Mouse (Mus musculus) natural killer cell, adult 2 months (primary cell): Measurements from ENCODE around the gene Cntf.

ENCODE experiments used
- DNase-seq, 2 experiments: peaks; one replicate each; pipeline ENCODE4 v3.0.0; 2022; ENCODE audit warnings: low spot score in 2 of 2

The Cntf gene

GRCm38 (mm10) chr19:12765308-12765707, at the start of gene Cntf:
Gene Cntf (minus strand): TSS chr19:12765632.
- no peak for DNase-seq

- DNase-seq: no peak
Observed at GRCm38 (mm10) chr19:12813883-12814282, 48.5 kb upstream of the Cntf start.

- DNase-seq: no peak
Observed at GRCm38 (mm10) chr19:12812644-12813364, 47.4 kb upstream of the Cntf start.

GRCm38 (mm10) chr19:12806214-12806613, 40.8 kb upstream of the Cntf start:
- peak; percentile 17 to 37 for DNase-seq

GRCm38 (mm10) chr19:12805730-12806129, 40.3 kb upstream of the Cntf start:
- DNase-seq: peak; percentile 49 to 70

GRCm38 (mm10) chr19:12804237-12804636, 38.8 kb upstream of the Cntf start:
- DNase-seq: no peak

- no peak for DNase-seq
Observed at GRCm38 (mm10) chr19:12802830-12803229, 37.4 kb upstream of the Cntf start.

- DNase-seq: peak in 1 of 2 experiments; percentile 44
Observed at GRCm38 (mm10) chr19:12801046-12801445, 35.6 kb upstream of the Cntf start.

- DNase-seq: peak in 1 of 2 experiments; percentile 4
Observed at GRCm38 (mm10) chr19:12800621-12801020, 35.2 kb upstream of the Cntf start.

GRCm38 (mm10) chr19:12799081-12799480, 33.6 kb upstream of the Cntf start:
- DNase-seq: no peak

GRCm38 (mm10) chr19:12798404-12798803, 33.0 kb upstream of the Cntf start:
- DNase-seq: peak; percentile 76 to 79

- DNase-seq: peak in 1 of 2 experiments; percentile 26
Observed at GRCm38 (mm10) chr19:12797071-12797470, 31.6 kb upstream of the Cntf start.

- peak; percentile 91 for DNase-seq
Observed at GRCm38 (mm10) chr19:12796328-12796931, 31.0 kb upstream of the Cntf start.

- peak; percentile 94 to 95 for DNase-seq
Observed at GRCm38 (mm10) chr19:12795511-12796327, 30.3 kb upstream of the Cntf start, which contains the start of the genes Zfp91 and Lpxn. Gene Zfp91 (minus strand): TSS chr19:12796126. Gene Lpxn (plus strand): TSS chr19:12796193.

GRCm38 (mm10) chr19:12795110-12795509, 29.7 kb upstream of the Cntf start:
- DNase-seq: no peak

- DNase-seq: peak; percentile 93 to 95
Observed at GRCm38 (mm10) chr19:12794056-12795044, 28.9 kb upstream of the Cntf start.

GRCm38 (mm10) chr19:12792374-12792773, 26.9 kb upstream of the Cntf start:
- DNase-seq: no peak

GRCm38 (mm10) chr19:12787721-12788120, 22.3 kb upstream of the Cntf start:
- DNase-seq: no peak

GRCm38 (mm10) chr19:12786803-12787395, 21.5 kb upstream of the Cntf start:
- no peak for DNase-seq

- no peak for DNase-seq
Observed at GRCm38 (mm10) chr19:12780437-12780836, 15.0 kb upstream of the Cntf start.

GRCm38 (mm10) chr19:12770888-12771287, 5.5 kb upstream of the Cntf start:
- DNase-seq: peak in 1 of 2 experiments; percentile 6
